Mouse (Mus musculus) lung, adult 10 weeks (tissue): ENCODE data around the gene Cby1. TPM values are rescaled to one million over a fixed set of nuclear protein-coding genes. Genes with fewer than 3 reads are reported as not detected.

Experiments
- polyA plus RNA-seq: library from polyadenylated mRNA; stranded (reverse); fragments of 350-450 nt; fragmentation: Illumina TruSeq; extraction: RNeasy Lipid Tissue Mini Kit (QIAGEN cat#74804); gene quantifications from one replicate; pipeline ENCODE4 v1.2.3, GENCODE M21; 2014; ENCODE audit warnings: low read depth, low replicate concordance; ENCODE audit not compliant: insufficient read depth

The Cby1 gene
- polyA plus RNA-seq, result 27.9 TPM

DNA sequence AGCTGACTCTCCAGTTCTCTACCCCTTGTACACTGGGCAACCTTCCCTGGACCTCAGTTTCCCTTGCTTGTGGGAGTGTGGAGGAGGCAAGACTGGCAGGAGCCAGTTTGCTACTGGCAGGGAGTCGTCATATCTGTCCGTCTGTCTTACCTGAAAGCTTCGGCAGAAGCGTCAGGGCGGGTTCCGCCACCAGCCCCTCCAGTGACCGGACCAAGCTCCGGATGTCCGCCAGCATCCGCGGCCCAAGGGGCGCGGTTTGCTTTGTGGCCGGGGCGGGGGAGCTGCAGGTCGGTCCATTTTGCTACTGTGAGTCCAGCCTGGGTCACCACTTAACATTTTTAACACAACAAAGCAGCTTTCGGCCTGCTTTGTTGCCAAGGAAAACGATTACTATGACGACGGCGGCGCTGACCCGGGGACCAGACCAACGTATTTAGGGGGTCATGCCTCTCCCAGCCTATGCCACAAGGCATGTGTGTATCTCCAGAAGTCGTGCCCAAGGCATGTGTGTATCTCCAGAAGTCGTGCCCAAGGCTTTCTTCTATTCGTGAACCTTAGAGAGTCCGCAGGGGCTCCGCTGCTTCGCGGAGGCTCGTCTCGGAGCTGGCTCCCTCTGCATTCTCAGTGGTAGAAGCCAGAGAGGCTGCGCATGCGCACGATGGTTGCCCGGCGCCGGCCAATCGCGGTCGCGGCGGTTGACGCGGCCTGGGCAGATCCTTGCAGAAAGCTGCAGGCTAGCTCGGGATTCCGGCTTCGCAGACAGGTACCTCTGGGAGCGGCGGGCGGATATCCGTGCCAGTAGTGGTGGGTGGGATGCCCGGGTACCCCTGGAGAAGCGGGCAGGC, at the start of gene Cby1, which contains the start of gene Fam227a:
TSS of gene Cby1 (plus strand) at position 669 of the 845 bp plus-strand sequence.
TSS of gene Fam227a (minus strand) at position 426 of the 845 bp plus-strand sequence.

DNA sequence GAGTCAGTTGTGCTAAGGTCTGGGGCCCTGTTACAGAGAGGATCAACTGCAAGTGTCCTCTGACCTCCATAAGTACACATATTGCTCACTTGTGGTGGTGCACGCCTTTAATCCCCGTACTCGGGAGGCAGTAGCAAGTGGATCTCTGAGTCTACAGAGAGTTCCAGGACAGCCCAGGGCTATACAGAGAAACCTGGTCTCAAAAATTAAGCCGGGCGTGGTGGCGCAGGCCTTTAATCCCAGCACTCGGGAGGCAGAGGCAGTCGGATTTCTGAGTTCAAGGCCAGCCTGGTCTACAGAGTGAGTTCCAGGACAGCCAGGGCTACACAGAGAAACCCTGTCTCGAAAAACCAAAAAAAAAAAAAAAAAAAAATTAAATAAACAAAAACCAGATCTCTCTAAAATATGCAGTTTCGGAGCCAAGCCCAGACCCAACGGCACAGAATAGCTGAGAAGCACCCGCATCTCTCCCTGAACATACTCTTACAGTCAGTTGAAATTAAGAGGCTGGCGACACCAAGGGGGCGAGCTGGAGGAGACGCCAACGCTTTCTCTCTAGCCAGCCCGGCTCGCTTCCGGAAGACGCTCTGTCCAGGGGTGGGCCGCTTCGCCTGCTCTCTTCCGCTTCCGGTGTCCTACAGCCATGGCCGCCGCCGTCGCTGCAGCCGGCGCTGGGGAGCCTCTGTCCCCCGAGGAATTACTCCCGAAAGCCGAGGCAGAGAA, 11.4 kb downstream of the Cby1 start, which contains the start of gene Tomm22:
TSS of gene Tomm22 (plus strand) at position 613 of the 723 bp plus-strand sequence.

DNA sequence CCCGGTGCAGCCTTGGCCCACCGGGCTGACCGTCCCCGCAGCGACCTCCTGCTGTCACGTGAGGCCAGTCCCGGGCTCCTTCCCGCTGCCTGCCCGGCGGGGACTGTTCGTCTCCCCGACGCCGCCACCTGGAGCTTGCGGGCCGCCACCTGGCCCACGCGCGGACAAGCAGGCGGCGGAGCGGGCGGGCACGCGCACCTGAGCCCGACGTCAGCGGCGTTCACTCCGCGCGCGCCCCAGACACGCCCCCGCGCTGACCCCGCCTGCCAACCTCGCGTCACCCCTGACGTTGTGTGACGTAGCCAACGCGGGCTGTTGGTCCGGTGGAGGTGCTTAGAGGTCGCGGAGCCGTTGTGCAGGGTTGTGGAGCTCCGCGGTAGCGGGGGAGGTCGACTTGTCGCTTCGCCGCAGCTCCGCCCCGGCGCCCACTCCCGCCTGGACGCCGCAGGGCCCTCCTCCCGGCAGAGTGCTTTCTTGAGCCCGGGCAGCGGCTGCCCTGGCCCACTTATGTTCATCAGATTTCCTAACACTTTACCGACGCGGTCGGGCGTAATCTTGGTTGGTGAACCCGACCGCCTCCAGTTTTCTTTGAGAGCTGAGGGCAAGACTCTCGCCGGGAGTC, 28.8 kb downstream of the Cby1 start, which contains the start of gene Josd1:
TSS of gene Josd1 (minus strand) at position 274 of the 622 bp plus-strand sequence.

DNA sequence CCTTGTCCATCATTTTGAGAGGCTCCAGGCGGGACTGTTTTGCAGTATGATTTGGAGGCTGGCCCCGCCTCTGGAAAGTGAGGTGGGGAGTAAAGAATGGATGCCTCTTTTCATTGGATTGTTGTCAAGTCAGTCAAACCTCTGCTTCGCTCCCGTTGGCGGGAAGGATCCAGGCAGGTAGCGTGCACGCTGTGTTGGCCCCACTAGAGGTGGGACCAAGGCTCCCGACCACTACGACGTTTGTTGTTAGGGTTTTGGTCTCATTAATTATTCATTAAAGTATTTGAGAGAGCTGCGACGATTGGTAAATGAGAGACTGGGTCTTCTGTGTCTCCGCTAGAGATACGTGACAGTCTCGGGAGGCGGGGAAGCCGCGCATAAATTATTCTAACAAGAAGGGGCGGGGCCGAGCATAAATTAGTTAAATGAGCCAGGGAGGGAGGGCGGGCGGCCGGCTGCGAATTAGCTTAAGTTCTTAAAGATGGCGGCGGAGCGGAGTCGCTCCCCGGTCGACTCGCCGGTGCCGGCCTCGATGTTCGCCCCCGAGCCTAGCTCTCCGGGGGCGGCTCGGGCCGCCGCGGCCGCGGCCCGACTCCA, 31.5 kb downstream of the Cby1 start, which contains the start of gene Gtpbp1:
TSS of gene Gtpbp1 (plus strand) at position 420 of the 597 bp plus-strand sequence.

Other genes starting within 250 kb of the Cby1 start
- 43.2 TPM for gene Csnk1e, start 203.6 kb upstream of the Cby1 start, polyA plus RNA-seq
- gene Kcnj4, start 154.0 kb upstream of the Cby1 start, polyA plus RNA-seq, result not detected
- gene Kdelr3, start 142.8 kb upstream of the Cby1 start, polyA plus RNA-seq, result 17.2 TPM
- 82.4 TPM for gene Ddx17, start 112.5 kb upstream of the Cby1 start, polyA plus RNA-seq
- gene Dmc1, start 54.1 kb upstream of the Cby1 start, polyA plus RNA-seq, result 0.50 TPM
- gene Fam227a, start 243 bp upstream of the Cby1 start, polyA plus RNA-seq, result 1.6 TPM
- 128 TPM for gene Tomm22, start 11.7 kb downstream of the Cby1 start, polyA plus RNA-seq
- 12.8 TPM for gene Josd1, start 28.7 kb downstream of the Cby1 start, polyA plus RNA-seq
- 15.3 TPM for gene Gtpbp1, start 31.6 kb downstream of the Cby1 start, polyA plus RNA-seq
- gene Sun2, start 83.3 kb downstream of the Cby1 start, polyA plus RNA-seq, result 45.6 TPM
- gene Dnal4, start 118.7 kb downstream of the Cby1 start, polyA plus RNA-seq, result 25.3 TPM
- 1.9 TPM for gene Nptxr, start 145.6 kb downstream of the Cby1 start, polyA plus RNA-seq
- gene Npcd, start 175.0 kb downstream of the Cby1 start, polyA plus RNA-seq, result not detected
- 39.3 TPM for gene Cbx6, start 175.5 kb downstream of the Cby1 start, polyA plus RNA-seq
- gene Apobec3, start 232.5 kb downstream of the Cby1 start, polyA plus RNA-seq, result 31.3 TPM